Mouse (Mus musculus): ENCODE measurements around the gene Elmo2.

DNA sequence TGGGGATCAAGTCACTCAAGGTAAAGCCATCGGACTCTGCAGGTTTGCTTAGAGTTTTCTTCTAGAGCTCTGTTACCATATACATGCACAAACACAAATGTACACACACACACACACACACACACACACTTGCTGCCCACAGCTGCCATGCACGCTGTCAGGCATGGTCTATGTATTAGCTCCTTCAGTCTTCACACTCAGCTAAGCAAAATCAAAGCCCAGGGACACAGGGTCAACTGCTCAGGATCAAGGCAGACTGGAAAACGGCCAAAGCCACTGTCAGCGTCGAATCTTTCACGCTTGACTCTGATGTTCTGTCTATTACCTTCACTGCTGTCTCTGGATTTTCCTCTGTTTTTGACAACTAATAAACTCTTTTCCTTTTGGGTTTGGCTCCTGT, 25.4 kb downstream of the Elmo2 start:
- TF ChIP-seq CTCF (IDR thresholded peaks at IDR 0.05; ENCODE audit: low read depth, low read length), result no peak
- TF ChIP-seq POLR2A (IDR thresholded peaks at IDR 0.05; ENCODE audit: borderline replicate concordance, low read depth, low read length), result no peak
